Mouse (Mus musculus) intestine, postnatal 0 days (tissue): ENCODE measurements around the gene Rpl9-ps6. TPM values are rescaled to one million over a fixed set of nuclear protein-coding genes. Genes with fewer than 3 reads are reported as not detected.
"Not testable (repeated sequence)": the region's sequence is repeated elsewhere in the genome, so short reads cannot be mapped to it uniquely, and the experiment has no call there.

Experiments used
- ATAC-seq: fragments of 200-750 bp; cut with Nextera tagmentation; 2 replicates; pipeline ENCODE4 v1.8.0; 2017; ENCODE audit warnings: mild to moderate bottlenecking, moderate TSS enrichment, moderate library complexity
- H3K27ac ChIP-seq: fragments of 300-500 bp; sonication (generic); 2 replicates; pipeline ENCODE4 v1.5.1; 2014; ENCODE audit warnings: mild to moderate bottlenecking, low read depth, low read length, moderate library complexity
- H3K27me3 ChIP-seq: fragments of 300-500 bp; sonication (generic); replicated peaks from 2 replicates; pipeline ENCODE4 v1.6.1; 2014; ENCODE audit warnings: low read length, mixed read lengths; ENCODE audit not compliant: control insufficient read depth, insufficient read depth
- H3K36me3 ChIP-seq: fragments of 300-500 bp; sonication (generic); 2 replicates; pipeline ENCODE4 v1.6.1; 2014; ENCODE audit warnings: mild to moderate bottlenecking, moderate library complexity; ENCODE audit not compliant: control insufficient read depth, insufficient read depth
- H3K4me1 ChIP-seq: fragments of 300-500 bp; sonication (generic); replicated peaks from 2 replicates; pipeline ENCODE4 v1.6.1; 2014; ENCODE audit warnings: antibody characterized with exemption, low read length, mixed read lengths; ENCODE audit not compliant: control insufficient read depth, insufficient read depth
- H3K4me2 ChIP-seq: fragments of 300-500 bp; sonication (generic); replicated peaks from 2 replicates; pipeline ENCODE4 v1.6.1; 2014; ENCODE audit warnings: low read depth, mild to moderate bottlenecking, moderate library complexity
- H3K4me3 ChIP-seq: fragments of 300-500 bp; sonication (generic); 2 replicates; pipeline ENCODE4 v1.5.1; 2014; ENCODE audit warnings: low read depth, low read length
- H3K9ac ChIP-seq: fragments of 300-500 bp; sonication (generic); 2 replicates; pipeline ENCODE4 v1.6.1; 2014; ENCODE audit warnings: mild to moderate bottlenecking, low read depth, low read length
- H3K9me3 ChIP-seq: fragments of 300-500 bp; sonication (generic); 2 replicates; pipeline ENCODE4 v1.6.1; 2016; ENCODE audit warnings: mixed run types; ENCODE audit not compliant: control insufficient read depth
- CTCF ChIP-seq: sonication (generic); IDR thresholded peaks from 2 replicates; pipeline ENCODE4 v1.5.1; 2016; ENCODE audit warnings: low read depth, mild to moderate bottlenecking, control low read depth, antibody characterized with exemption, moderate library complexity
- WGBS: fragments of 180-500 bp; shearing (Covaris S2); extraction: QIAGEN DNeasy Blood & Tissue Kit; methylation state at CpG from one replicate; pipeline ENCODE4 v1.1.7; 2014; 5-methylcytosine and 5-hydroxymethylcytosine counted together
- polyA plus RNA-seq: library from polyadenylated mRNA; unstranded; fragments of >200 nt; fragmentation: Nextera tagmentation; extraction: Ambion mirVana; gene quantifications from 2 replicates; pipeline ENCODE4 v1.2.1, GENCODE M21; 2015

The Rpl9-ps6 gene
- polyA plus RNA-seq, 1 experiment from 2014 or later: 89.1 TPM

DNA sequence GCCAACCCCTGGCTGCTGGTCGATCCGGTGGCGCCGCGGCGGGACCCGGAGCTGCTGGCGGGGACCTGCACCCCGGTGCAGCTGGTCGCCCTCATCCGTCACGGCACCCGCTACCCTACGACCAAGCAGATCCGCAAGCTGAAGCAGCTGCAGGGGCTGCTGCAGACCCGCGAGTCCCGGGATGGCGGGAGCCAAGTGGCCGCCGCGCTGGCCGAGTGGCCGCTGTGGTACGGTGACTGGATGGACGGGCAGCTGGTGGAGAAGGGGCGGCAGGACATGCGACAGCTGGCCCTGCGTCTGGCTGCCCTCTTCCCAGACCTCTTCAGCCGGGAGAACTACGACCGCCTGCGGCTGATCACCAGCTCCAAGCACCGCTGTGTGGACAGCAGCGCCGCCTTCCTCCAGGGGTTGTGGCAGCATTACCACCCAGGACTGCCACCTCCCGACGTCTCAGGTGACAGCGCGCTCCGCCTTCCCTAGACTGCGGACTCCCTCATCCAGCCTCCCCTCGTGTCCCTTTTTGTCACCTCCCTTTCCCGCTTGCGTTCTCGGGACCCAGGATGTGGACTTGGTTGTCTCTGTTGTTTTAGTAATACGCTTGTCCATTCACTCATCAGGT is 19.8 kb upstream of the Rpl9-ps6 start:
- ATAC-seq: peak; percentile 80
- WGBS: under 1% methylated on average over 45 of the region's 47 CpGs

DNA sequence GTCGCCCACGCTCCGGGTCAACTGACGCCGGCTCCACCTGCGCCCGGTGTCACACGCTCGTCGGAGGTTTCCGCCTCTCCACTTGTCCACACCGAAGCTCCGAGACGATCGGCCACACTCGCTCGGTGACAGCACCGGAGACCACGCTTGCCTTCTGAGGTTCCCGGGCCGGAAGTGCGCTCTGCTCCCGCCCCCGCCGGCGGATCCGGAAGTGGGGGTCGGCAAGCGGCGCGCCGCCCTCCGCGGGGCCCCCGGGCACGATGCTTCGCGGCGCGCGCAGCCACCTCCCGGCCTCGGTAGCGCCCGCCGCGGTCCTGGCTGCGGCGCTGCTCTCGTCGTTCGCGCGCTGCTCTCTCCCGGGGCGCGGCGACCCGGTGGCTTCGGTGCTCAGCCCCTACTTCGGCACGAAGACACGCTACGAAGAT is 19.3 kb upstream of the Rpl9-ps6 start, which contains the start of gene Minpp1:
Gene Minpp1, plus strand, starts transcription at position 89 of the 425 bp plus-strand sequence.
- H3K27ac ChIP-seq: peak within 1 kb of the TSS; percentile 92
- peak within 1 kb of the TSS; percentile 60 for H3K4me3 ChIP-seq
- ATAC-seq: peak; percentile 80
- TF ChIP-seq CTCF: no peak; the same call in 1 of the 2 replicates
- peak within 1 kb of the TSS; percentile 80 for H3K4me2 ChIP-seq
- H3K9ac ChIP-seq: peak within 1 kb of the TSS; percentile 65
- WGBS: under 1% methylated on average over 60 of the region's 64 CpGs
- H3K36me3 ChIP-seq: no peaks in the 10 kb centered on the region
- H3K4me1 ChIP-seq: peaks cover 7% of the 10 kb centered on the region; the same call in 1 of the 2 replicates
- H3K9me3 ChIP-seq: no peaks in the 10 kb centered on the region
- no peaks in the 10 kb centered on the region for H3K27me3 ChIP-seq

More for the DNA sequence above, 19.8 kb upstream of the Rpl9-ps6 start:
- H3K27me3 ChIP-seq, H3K4me1 ChIP-seq, H3K9me3 ChIP-seq, H3K36me3 ChIP-seq: not testable (repeated sequence)
- peak; percentile 75 for TF ChIP-seq CTCF
- Histone ChIP-seq H3K4me2 (peak overlapping the region; percentile 80), H3K9ac (peak overlapping the region; percentile 65), H3K27ac (peak overlapping the region; percentile 92), H3K4me3 (peak overlapping the region; percentile 60)

DNA sequence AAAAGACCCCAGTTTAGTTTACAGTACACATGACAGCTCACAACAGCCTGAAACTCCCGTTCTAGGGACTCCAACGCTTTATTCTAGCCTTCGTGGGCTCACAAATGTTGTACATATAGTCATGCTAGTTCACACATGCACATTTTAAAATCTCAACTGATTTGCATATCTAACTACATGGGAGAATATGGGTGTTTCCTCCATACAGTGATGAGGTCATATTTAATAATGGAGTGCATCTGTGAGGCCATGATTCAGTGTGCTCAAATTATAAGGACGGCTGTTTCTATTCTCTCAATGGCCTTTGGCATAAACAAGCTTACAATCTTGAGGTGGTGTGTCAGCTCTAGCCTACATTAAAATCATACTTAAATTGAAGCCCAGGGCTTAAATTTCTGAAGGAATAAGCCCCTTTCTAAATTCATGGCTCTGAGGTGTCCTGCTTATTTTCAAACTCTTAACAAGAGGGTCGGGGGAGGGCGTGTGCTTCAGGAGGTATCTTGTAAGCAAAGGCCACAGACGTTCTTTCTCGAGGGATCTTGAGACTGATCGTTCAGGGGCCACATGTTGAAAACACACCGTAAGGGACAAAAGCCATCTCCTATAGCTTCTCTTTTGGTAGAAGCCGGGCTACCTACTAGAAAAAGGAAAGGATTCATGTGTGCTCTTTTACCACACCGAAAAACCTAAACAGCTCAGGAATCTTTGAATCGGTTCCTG is 18.7 kb upstream of the Rpl9-ps6 start:
- 15% methylated on average over 13 of the region's 13 CpGs for WGBS
- no peaks in the 10 kb centered on the region for H3K27me3 ChIP-seq
- H3K27ac ChIP-seq: peak overlapping the region; percentile 92
- TF ChIP-seq CTCF: no peak
- no peaks in the 10 kb centered on the region for H3K36me3 ChIP-seq
- H3K4me1 ChIP-seq: peaks cover 7% of the 10 kb centered on the region; the same call in 1 of the 2 replicates
- no peaks in the 10 kb centered on the region for H3K9me3 ChIP-seq
- peak overlapping the region; percentile 65 for H3K9ac ChIP-seq
- ATAC-seq: no peak
- peak overlapping the region; percentile 80 for H3K4me2 ChIP-seq
- H3K4me3 ChIP-seq: peak overlapping the region; percentile 60

DNA sequence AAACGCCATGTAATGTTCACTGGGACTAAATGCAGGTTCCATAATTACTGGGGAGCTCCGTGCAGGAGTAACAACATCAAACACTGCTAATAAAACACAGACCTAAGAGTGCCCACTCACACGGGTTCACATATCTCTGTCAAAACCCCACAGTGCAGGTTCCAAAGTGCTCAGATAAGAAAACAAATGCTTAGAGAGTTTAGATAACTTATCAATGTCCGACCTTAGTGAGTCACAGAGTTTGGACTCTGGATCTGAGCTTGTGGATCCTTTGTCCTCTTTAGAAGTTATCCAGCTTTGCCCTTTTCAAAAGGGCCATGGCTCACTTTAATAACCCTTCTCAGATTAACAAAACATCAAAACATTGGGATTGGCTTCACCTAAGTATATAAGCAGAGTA is 15.1 kb upstream of the Rpl9-ps6 start:
- Histone ChIP-seq H3K27me3 (no peaks in the 10 kb centered on the region), H3K9ac (no peak overlapping the region), H3K27ac (peak overlapping the region; percentile 74), H3K9me3 (no peaks in the 10 kb centered on the region), H3K4me1 (peaks cover 7% of the 10 kb centered on the region; the same call in 1 of the 2 replicates), H3K4me3 (no peak overlapping the region), H3K4me2 (peak overlapping the region; percentile 13; the same call in 1 of the 2 replicates), H3K36me3 (no peaks in the 10 kb centered on the region)
- peak; percentile 51; the same call in 1 of the 2 replicates for ATAC-seq
- WGBS: 29% methylated on average over 4 of the region's 4 CpGs
- no peak for TF ChIP-seq CTCF

DNA sequence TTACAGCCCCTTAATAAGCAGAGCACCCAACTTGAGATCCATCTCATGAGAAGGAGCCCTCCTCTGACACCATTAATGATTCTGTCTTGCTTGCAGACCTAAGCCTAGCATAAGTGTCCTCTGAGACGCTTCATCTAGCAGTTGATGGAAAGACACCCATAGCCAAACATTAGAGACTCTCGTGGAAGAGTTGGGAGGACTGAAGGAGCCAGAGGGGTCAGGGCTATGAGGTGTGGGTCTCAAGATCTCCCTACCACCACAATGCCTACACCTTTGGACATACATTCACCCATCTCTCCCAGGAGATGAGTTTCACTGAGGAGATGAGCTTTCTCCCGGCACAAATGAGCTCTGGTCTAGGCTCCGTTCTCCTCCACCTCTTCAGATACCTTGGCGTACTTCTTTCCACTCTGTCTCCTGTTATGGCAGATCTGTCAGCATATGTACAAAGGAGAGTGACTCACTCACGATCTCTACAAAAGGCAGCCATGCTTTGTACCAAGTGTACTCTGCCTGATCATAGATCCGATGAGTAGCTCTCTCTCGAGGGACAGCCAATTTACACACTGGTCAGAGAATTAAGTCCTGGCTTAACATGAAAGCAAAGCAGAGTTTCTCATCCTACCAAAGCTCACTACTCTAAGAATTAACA is 14.5 kb upstream of the Rpl9-ps6 start:
- Histone ChIP-seq H3K9me3 (no peaks in the 10 kb centered on the region), H3K27ac (peak overlapping the region; percentile 74), H3K4me1 (peaks cover 7% of the 10 kb centered on the region; the same call in 1 of the 2 replicates), H3K4me2 (peak overlapping the region; percentile 13; the same call in 1 of the 2 replicates), H3K4me3 (no peak overlapping the region), H3K9ac (0 out of 2 replicates have a peak overlapping the region, but pooled peaks have one; percentile 3), H3K27me3 (no peaks in the 10 kb centered on the region), H3K36me3 (no peaks in the 10 kb centered on the region)
- TF ChIP-seq CTCF: no peak
- WGBS: 62% methylated on average over 8 of the region's 8 CpGs
- ATAC-seq: no peak

DNA sequence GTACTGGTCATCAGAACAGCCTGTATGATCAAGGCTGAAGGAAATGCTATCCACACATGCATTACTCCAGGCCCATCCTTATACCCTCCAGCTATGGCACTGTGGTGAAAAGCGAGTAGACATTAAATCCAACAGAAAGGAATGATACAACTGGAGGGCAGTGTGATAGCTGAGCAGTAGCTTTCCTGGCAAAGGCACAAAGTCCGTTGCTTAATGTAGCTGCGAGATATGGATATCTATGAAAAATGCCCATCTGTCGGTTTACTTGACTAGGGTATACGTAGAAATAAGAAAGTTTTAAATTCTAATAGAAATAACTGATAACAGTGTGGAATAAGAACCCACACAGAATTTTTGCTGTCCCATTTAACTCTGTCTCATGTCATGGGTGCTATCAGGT is 13.9 kb upstream of the Rpl9-ps6 start:
- peaks cover 7% of the 10 kb centered on the region; the same call in 1 of the 2 replicates for H3K4me1 ChIP-seq
- H3K9me3 ChIP-seq: no peaks in the 10 kb centered on the region
- H3K27ac ChIP-seq: peak overlapping the region; percentile 74; the same call in 1 of the 2 replicates
- H3K36me3 ChIP-seq: no peaks in the 10 kb centered on the region
- TF ChIP-seq CTCF: no peak
- H3K27me3 ChIP-seq: no peaks in the 10 kb centered on the region
- H3K4me3 ChIP-seq: no peak overlapping the region
- ATAC-seq: no peak
- WGBS: 55% methylated on average over 5 of the region's 5 CpGs
- no peak overlapping the region for H3K9ac ChIP-seq
- no peak overlapping the region for H3K4me2 ChIP-seq
